Mouse (Mus musculus): Measurements from ENCODE around the gene Fbxo8.

DNA sequence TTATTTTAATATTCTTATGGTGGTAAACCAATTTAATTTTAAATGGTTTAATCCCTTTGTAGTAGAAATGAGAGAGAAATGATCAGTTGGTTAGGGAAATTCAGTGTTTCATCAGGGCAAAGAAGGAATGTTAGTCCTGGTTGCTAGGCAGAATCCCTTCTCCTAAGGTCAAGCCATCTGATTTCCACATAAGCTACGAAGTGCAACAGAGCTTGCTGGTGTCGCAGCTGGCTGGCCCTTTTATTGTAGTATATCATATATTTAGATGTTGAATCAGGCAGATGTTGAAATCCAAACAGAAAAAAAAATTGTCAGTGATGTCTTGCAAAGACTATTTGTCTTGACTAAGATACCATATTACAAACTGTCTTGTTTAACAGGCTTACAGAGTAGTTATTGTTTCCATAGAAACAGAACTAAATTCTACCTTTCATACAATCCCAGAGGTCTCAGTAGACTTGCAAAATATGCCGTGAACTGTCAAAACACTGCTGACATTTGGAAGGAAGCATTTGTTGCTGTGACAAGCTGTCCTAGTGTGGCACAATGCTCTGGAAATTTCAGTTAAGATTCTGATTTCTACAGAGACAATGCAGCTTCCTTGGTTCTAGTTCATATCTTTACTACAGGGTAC is 42.5 kb upstream of the Fbxo8 start:
- TF ChIP-seq CTCF (IDR thresholded peaks at IDR 0.05; ENCODE audit: low read depth) (no peak), EP300 (IDR thresholded peaks at IDR 0.05; ENCODE audit: low read depth) (no peak)

Data from liver, postnatal 0 days (tissue).